Mouse (Mus musculus) hindbrain, embryonic 13.5 days (tissue): ENCODE results near the gene Gm428. TPM values are rescaled to one million over a fixed set of nuclear protein-coding genes. Genes with fewer than 3 reads are reported as not detected.
"Not testable (repeated sequence)": the region's sequence is repeated elsewhere in the genome, so short reads cannot be mapped to it uniquely, and the experiment has no call there.

Experiments used
- ATAC-seq: fragments of 200-750 bp; cut with Nextera tagmentation; 2 replicates; pipeline ENCODE4 v1.8.0; 2017; ENCODE audit warnings: moderate TSS enrichment; ENCODE audit not compliant: low FRiP score
- H3K27ac ChIP-seq: fragments of 300-500 bp; sonication (generic); 2 replicates; pipeline ENCODE4 v1.5.1; 2015; ENCODE audit warnings: inconsistent platforms, mild to moderate bottlenecking, moderate library complexity
- H3K27me3 ChIP-seq: fragments of 300-500 bp; sonication (generic); 2 replicates; pipeline ENCODE4 v1.6.1; 2015; ENCODE audit warnings: mild to moderate bottlenecking, inconsistent platforms
- H3K36me3 ChIP-seq: fragments of 300-500 bp; sonication (generic); 2 replicates; pipeline ENCODE4 v1.6.1; 2015; ENCODE audit warnings: mild to moderate bottlenecking, inconsistent platforms
- H3K4me1 ChIP-seq: fragments of 300-500 bp; sonication (generic); replicated peaks from 2 replicates; pipeline ENCODE4 v1.6.1; 2015; ENCODE audit warnings: inconsistent platforms
- H3K4me2 ChIP-seq: fragments of 300-500 bp; sonication (generic); 2 replicates; pipeline ENCODE4 v1.6.1; 2015; ENCODE audit warnings: inconsistent platforms, mild to moderate bottlenecking, moderate library complexity
- H3K4me3 ChIP-seq: fragments of 300-500 bp; sonication (generic); 2 replicates; pipeline ENCODE4 v1.5.1; 2015; ENCODE audit warnings: mild to moderate bottlenecking, inconsistent platforms
- H3K9ac ChIP-seq: fragments of 300-500 bp; sonication (generic); 2 replicates; pipeline ENCODE4 v1.6.1; 2015; ENCODE audit warnings: mild to moderate bottlenecking, inconsistent platforms
- H3K9me3 ChIP-seq: fragments of 300-500 bp; sonication (generic); 2 replicates; pipeline ENCODE4 v1.6.1; 2016; ENCODE audit warnings: inconsistent platforms
- WGBS: fragments of 180-500 bp; shearing (Covaris S2); methylation state at CpG from one replicate; pipeline ENCODE4 v1.1.7; 2015; 5-methylcytosine and 5-hydroxymethylcytosine counted together
- polyA plus RNA-seq: library from polyadenylated mRNA; unstranded; fragments of >200 nt; fragmentation: Nextera tagmentation; extraction: Ambion mirVana; gene quantifications from 2 replicates; pipeline ENCODE4 v1.2.1, GENCODE M21; 2015

The Gm428 gene
- not detected in 2 replicates for polyA plus RNA-seq

- 100% methylated on average over 2 of the region's 4 CpGs for WGBS
- not testable (repeated sequence) for ATAC-seq, H3K4me1 ChIP-seq
These were observed at the start of gene Gm428 for GRCm38 (mm10) chr4:73683216-73683615. TSS of gene Gm428 (plus strand) at chr4:73683516.

GRCm38 (mm10) chr4:73637821-73638220 is 45.5 kb upstream of the Gm428 start, which contains the start of gene Gm11236:
TSS of gene Gm11236 (plus strand) at chr4:73638121.
- not testable (repeated sequence) for H3K9me3 ChIP-seq, H3K27me3 ChIP-seq, H3K4me2 ChIP-seq, H3K4me1 ChIP-seq, H3K4me3 ChIP-seq, H3K36me3 ChIP-seq, H3K27ac ChIP-seq, H3K9ac ChIP-seq, ATAC-seq
- WGBS, result no CpG with 5 or more reads among the region's 4 CpGs

More at GRCm38 (mm10) chr4:73683216-73683615, at the start of gene Gm428:
- not testable (repeated sequence) for H3K4me2 ChIP-seq, H3K27me3 ChIP-seq, H3K36me3 ChIP-seq, H3K27ac ChIP-seq, H3K9me3 ChIP-seq, H3K4me3 ChIP-seq, H3K9ac ChIP-seq

DNA sequence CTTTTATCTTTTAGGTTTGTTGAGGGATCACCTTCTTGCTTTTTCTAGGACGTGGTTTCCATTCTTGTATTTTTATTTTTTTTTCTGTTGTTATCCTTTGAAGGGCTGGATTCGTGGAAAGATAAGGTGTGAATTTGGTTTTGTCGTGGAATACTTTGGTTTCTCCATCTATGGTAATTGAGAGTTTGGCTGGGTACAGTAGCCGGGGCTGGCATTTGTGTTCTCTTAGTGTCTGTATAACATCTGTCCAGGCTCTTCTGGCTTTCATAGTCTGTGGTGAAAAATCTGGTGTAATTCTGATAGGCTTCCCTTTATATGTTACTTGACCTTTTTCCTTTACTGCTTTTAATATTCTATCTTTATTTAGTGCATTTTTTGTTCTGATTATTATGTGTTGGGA is 21.5 kb upstream of the Gm428 start:
- not testable (repeated sequence) for H3K27me3 ChIP-seq, H3K9ac ChIP-seq, H3K27ac ChIP-seq, H3K9me3 ChIP-seq, H3K36me3 ChIP-seq, H3K4me3 ChIP-seq, ATAC-seq, H3K4me1 ChIP-seq, H3K4me2 ChIP-seq
- WGBS, result 92% methylated on average over 4 of the region's 4 CpGs

- H3K9ac ChIP-seq, H3K27ac ChIP-seq, H3K27me3 ChIP-seq, H3K4me3 ChIP-seq, H3K4me1 ChIP-seq, H3K9me3 ChIP-seq, H3K36me3 ChIP-seq, ATAC-seq, H3K4me2 ChIP-seq: not testable (repeated sequence)
- WGBS, result no CpG with 5 or more reads among the region's 4 CpGs
These were observed 15.3 kb upstream of the Gm428 start, which contains the start of gene Gm11239 for GRCm38 (mm10) chr4:73668054-73668453. TSS of gene Gm11239 (plus strand) at chr4:73668354.

DNA sequence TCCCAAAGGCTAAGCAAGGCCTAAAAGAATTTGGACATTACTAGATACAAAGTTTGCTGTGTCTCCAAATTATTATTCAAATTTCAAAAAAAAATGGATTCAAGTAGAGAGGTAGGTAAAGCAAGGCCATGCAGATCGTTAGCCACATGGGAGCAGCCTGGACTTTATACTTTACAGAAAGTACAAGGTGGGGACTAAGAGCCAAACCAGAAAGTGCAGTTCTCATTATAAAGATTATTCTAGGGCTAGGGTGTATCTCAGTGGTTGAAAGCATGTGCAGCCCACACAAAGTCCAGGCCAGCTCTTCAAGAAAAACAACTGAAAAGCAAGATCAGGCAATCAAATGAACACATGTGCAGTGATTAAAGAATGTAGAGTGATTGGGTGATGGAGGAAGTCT is 35.4 kb downstream of the Gm428 start:
- no peak overlapping the region for H3K4me3 ChIP-seq
- ATAC-seq, result no peak
- WGBS, result 86% methylated on average over 1 of the region's 1 CpGs
- no peaks in the 10 kb centered on the region for H3K9me3 ChIP-seq
- H3K9ac ChIP-seq, result no peak overlapping the region
- no peak overlapping the region for H3K27ac ChIP-seq
- no peaks in the 10 kb centered on the region for H3K36me3 ChIP-seq
- H3K4me1 ChIP-seq, result no peaks in the 10 kb centered on the region
- no peaks in the 10 kb centered on the region for H3K27me3 ChIP-seq
- H3K4me2 ChIP-seq, result no peak overlapping the region

DNA sequence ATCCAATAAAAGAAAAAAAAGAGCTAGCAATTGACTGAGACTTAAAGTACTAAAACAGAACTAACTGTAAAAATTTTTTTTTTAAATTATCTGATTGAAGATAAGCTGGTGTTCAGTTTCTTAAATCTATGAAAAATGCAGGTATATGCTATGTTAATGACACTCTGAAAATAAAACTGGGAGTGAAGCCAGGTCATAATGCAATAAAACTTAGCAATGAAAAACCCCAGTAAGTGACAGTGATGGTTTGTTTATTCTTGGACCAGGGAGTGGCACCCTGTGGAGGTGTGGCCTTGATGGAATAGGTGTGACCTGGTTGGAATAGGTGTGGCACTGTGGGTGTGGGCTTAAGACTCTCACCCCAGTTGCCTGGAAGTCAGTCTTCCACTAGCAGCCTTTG is 36.5 kb downstream of the Gm428 start:
- Histone ChIP-seq H3K9ac (no peak overlapping the region), H3K4me2 (no peak overlapping the region), H3K4me3 (no peak overlapping the region), H3K27ac (no peak overlapping the region), H3K9me3 (no peaks in the 10 kb centered on the region), H3K27me3 (no peaks in the 10 kb centered on the region), H3K36me3 (no peaks in the 10 kb centered on the region), H3K4me1 (no peaks in the 10 kb centered on the region)
- ATAC-seq, result no peak

Other genes with a start within 250 kb of the Gm428 start
- not detected in 2 replicates for gene Gm11238, start 75.6 kb upstream of the Gm428 start, polyA plus RNA-seq
- not detected in 2 replicates for gene Gm11237, start 60.5 kb upstream of the Gm428 start, polyA plus RNA-seq
- gene Gm11236, start 45.4 kb upstream of the Gm428 start, polyA plus RNA-seq, result not detected in 2 replicates
- gene Gm11239, start 15.2 kb upstream of the Gm428 start, polyA plus RNA-seq, result not detected in 2 replicates
- gene Rasef, start 107.5 kb downstream of the Gm428 start, polyA plus RNA-seq, result 0.22 and 0.31 TPM in 2 replicates
- not detected in 2 replicates for gene Gm11758, start 192.8 kb downstream of the Gm428 start, polyA plus RNA-seq
- gene Gm11757, start 207.6 kb downstream of the Gm428 start, polyA plus RNA-seq, result not detected in 2 replicates
- not detected in 2 replicates for gene Gm13871, start 222.4 kb downstream of the Gm428 start, polyA plus RNA-seq
- not detected in 2 replicates for gene Gm11756, start 237.2 kb downstream of the Gm428 start, polyA plus RNA-seq